Mouse (Mus musculus) heart, adult 2 months (tissue): ENCODE measurements around the gene Atxn3. TPM values are rescaled to one million over a fixed set of nuclear protein-coding genes. Genes with fewer than 3 reads are reported as not detected.

Source experiments
- DNase-seq, 2 experiments: peaks; one replicate each; pipeline ENCODE4 v3.0.0; 2021
- H3K27ac ChIP-seq: fragments of 200-600 bp; 2 replicates; pipeline ENCODE4 v1.8.1; 2022
- H3K27me3 ChIP-seq: fragments of 200-500 bp; 2 replicates; pipeline ENCODE4 v1.6.1; 2012; ENCODE audit warnings: mild to moderate bottlenecking, low read length, inconsistent platforms, mixed read lengths; ENCODE audit not compliant: control insufficient read depth, insufficient read depth
- H3K36me3 ChIP-seq: fragments of 200-500 bp; 2 replicates; pipeline ENCODE4 v1.6.1; 2012; ENCODE audit warnings: low read length, inconsistent platforms; ENCODE audit not compliant: control insufficient read depth, insufficient read depth
- H3K4me1 ChIP-seq: fragments of 200-500 bp; 2 replicates; pipeline ENCODE4 v1.6.1; 2011; ENCODE audit warnings: low read length; ENCODE audit not compliant: control insufficient read depth, insufficient read depth
- H3K4me3 ChIP-seq: fragments of 200-600 bp; 2 replicates; pipeline ENCODE4 v1.8.1; 2022
- H3K79me2 ChIP-seq: fragments of 200-500 bp; replicated peaks from 2 replicates; pipeline ENCODE4 v1.6.1; 2012; ENCODE audit warnings: mild to moderate bottlenecking, inconsistent platforms, low read length, moderate library complexity, mixed read lengths; ENCODE audit not compliant: control insufficient read depth, insufficient read depth
- H3K9ac ChIP-seq: fragments of 200-500 bp; 2 replicates; pipeline ENCODE4 v1.6.1; 2012; ENCODE audit warnings: low read depth, mild to moderate bottlenecking, control low read depth, inconsistent platforms, low read length, mixed read lengths
- CTCF ChIP-seq: fragments of 200-600 bp; IDR thresholded peaks from 2 replicates; pipeline ENCODE4 v1.8.1; 2022; ENCODE audit warnings: antibody characterized with exemption, mild to moderate bottlenecking, moderate library complexity
- EP300 ChIP-seq: fragments of 200-500 bp; IDR thresholded peaks from 2 replicates; pipeline ENCODE4 v1.6.1; 2011; ENCODE audit warnings: low read depth, low read length, control low read depth; ENCODE audit not compliant: insufficient read depth
- POLR2A ChIP-seq: fragments of 200-500 bp; IDR thresholded peaks from 2 replicates; pipeline ENCODE4 v1.6.1; 2011; ENCODE audit warnings: mild to moderate bottlenecking, low read depth, low read length, control low read depth; ENCODE audit not compliant: insufficient read depth
- WGBS: fragments of 180-500 bp; shearing (Covaris S2); methylation state at CpG from one replicate; pipeline ENCODE4 v1.1.7; 2018; 5-methylcytosine and 5-hydroxymethylcytosine counted together
- intact Hi-C: fragments of 180-260 bp; cut with DNase I; formaldehyde crosslinking; loops from one replicate; pipeline ENCODE4 v1.15.1; 2025
- polyA plus RNA-seq: library from polyadenylated mRNA; depleted of rRNA; stranded (reverse); fragments of >200 nt; gene quantifications from 2 replicates; pipeline ENCODE4 v1.2.3, GENCODE M21; 2012
- total RNA-seq, 2 experiments: library from RNA; stranded (reverse); gene quantifications; 2 replicates each; pipeline ENCODE4 v1.2.3; 2021

Atxn3 gene
- total and polyA plus RNA-seq, 3 experiments, result 2.6 to 10.2 (median 7.2) TPM

DNA sequence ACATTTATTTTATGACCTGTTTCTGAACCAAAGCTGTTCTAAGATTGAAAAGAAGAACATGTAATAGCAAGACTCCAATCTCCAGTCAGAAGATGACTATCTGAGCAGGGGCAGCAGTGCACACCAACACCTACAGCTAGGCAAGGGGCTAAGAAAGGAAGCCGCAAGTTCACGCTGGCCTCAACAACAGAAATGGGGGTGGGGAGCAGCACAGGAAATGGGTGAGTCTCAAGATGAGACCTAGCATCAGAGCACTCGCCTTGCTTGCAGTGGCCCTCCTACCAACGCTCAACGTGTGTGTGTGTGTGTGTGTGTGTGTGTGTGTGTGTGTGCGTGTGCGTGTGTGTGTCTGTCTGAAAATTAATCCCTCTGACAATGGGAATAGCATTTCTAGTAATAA lies 60.9 kb downstream of the Atxn3 start:
- WGBS, result 59% methylated on average over 7 of the region's 7 CpGs
- Histone ChIP-seq H3K27ac (no peak overlapping the region), H3K4me3 (no peak overlapping the region), H3K9ac (no peak overlapping the region), H3K36me3 (0 out of 2 replicates have a peak, but pooled peaks cover 1% of the 10 kb centered on the region), H3K79me2 (no peaks in the 10 kb centered on the region), H3K27me3 (no peaks in the 10 kb centered on the region), H3K4me1 (no peaks in the 10 kb centered on the region)
- DNase-seq, result no peak
- intact Hi-C loops, result no loop called here
- no peak for TF ChIP-seq CTCF
- TF ChIP-seq POLR2A, result no peak
- TF ChIP-seq EP300, result no peak

DNA sequence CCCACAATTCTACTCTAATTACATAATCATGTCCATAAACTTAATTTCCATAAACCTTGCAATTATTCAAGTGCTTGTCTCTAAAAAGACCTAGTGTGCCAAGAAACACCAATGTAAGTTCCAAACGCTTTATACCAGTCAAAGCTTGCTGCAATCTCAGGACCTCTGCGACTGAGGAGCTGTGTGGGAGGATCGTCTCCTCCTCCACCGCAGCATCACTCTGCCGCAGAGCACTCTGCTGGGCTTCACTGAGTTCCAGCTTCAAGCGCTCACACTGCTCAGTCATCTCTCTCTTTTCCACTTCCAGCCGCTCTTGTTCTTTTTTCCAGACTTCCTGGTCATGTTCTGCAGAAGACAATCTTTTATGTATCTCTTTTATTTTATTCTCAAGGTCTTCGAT lies 64.8 kb downstream of the Atxn3 start:
- Histone ChIP-seq H3K9ac (no peak overlapping the region), H3K36me3 (peaks cover 12% of the 10 kb centered on the region), H3K27ac (no peak overlapping the region), H3K4me1 (no peaks in the 10 kb centered on the region; the same call in 1 of the 2 replicates), H3K4me3 (no peak overlapping the region), H3K27me3 (no peaks in the 10 kb centered on the region), H3K79me2 (no peaks in the 10 kb centered on the region)
- DNase-seq, result no peak
- intact Hi-C loops, result no loop called here
- 82% methylated on average over 8 of the region's 8 CpGs for WGBS
- TF ChIP-seq POLR2A (no peak), EP300 (no peak), CTCF (no peak)

DNA sequence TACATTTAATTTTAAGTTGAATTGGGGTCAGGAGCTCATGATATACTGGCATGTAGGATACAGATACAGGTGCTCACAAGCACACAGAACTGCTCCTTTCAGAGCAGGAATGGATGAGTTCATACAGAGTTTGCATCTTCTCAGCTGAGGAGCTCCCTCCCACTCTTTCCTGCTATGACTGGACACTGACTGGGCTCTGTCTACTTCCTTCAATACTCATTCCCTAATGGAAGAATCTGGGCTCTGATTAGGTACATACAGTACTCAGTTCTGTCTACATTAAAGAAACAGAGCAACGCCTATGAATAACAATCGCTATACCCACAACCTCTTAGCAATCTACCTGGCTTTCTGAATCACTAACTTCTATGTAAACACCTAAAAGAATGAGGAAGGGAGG lies 65.2 kb downstream of the Atxn3 start:
- 95% methylated on average over 2 of the region's 2 CpGs for WGBS

DNA sequence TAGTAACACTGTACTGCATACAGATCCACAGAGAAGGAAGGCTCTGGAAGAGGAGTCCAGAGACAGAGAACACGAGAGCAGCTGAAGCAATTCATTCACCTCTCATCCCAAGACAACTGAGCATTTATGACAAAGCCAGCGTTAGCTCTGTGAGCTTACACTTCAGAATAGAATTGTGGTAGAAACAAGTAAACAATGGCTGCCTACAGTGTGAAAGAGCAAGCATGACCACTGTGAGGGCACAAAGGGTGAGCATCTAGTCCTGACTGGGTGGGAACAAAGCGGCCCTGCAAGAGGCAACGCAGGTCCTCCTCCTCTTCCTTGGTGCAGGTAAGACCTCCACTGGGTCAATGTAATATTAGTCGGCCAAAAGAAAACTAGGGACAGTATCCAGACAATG lies 67.0 kb downstream of the Atxn3 start:
- WGBS, result 90% methylated on average over 5 of the region's 5 CpGs
- DNase-seq, result no peak
- intact Hi-C loops, result no loop called here

More for the DNA sequence above, 65.2 kb downstream of the Atxn3 start:
- Histone ChIP-seq H3K4me1 (no peaks in the 10 kb centered on the region; the same call in 1 of the 2 replicates), H3K4me3 (no peak overlapping the region), H3K9ac (no peak overlapping the region), H3K79me2 (no peaks in the 10 kb centered on the region), H3K36me3 (peaks cover 12% of the 10 kb centered on the region), H3K27ac (no peak overlapping the region), H3K27me3 (no peaks in the 10 kb centered on the region)
- intact Hi-C loops, result no loop called here
- DNase-seq, result no peak
- TF ChIP-seq CTCF, result no peak
- TF ChIP-seq EP300, result no peak
- TF ChIP-seq POLR2A, result no peak

DNA sequence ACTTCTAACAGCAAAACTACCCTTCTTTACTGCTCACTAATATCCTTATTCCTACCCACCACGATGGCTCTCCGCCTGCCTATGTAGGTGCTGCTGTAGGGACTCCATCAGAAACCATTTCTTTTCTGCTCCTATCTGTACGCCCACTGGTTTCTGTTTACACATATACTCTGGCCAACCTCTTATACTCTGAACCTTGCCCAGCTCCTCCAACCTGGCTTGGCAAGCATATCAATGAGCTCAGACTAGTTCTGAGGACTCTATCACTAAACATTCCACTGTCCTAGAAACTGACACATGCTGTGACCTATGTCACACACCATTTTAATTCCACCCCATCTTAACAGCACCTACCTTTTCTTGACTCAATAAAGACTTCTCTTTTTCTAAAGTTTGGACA lies 68.7 kb downstream of the Atxn3 start:
- no peaks in the 10 kb centered on the region; the same call in 1 of the 2 replicates for H3K4me1 ChIP-seq
- no peak overlapping the region for H3K9ac ChIP-seq
- 87% methylated on average over 3 of the region's 3 CpGs for WGBS
- no peak for DNase-seq
- H3K27ac ChIP-seq, result no peak overlapping the region
- TF ChIP-seq CTCF (no peak), EP300 (no peak), POLR2A (no peak)
- no peak overlapping the region for H3K4me3 ChIP-seq
- no peaks in the 10 kb centered on the region for H3K27me3 ChIP-seq
- intact Hi-C loops, result no loop called here
- H3K79me2 ChIP-seq, result no peaks in the 10 kb centered on the region
- H3K36me3 ChIP-seq, result peaks cover 16% of the 10 kb centered on the region

More for the DNA sequence above, 67.0 kb downstream of the Atxn3 start:
- H3K36me3 ChIP-seq, result peaks cover 12% of the 10 kb centered on the region
- H3K4me3 ChIP-seq, result no peak overlapping the region
- H3K9ac ChIP-seq, result no peak overlapping the region
- no peaks in the 10 kb centered on the region for H3K27me3 ChIP-seq
- TF ChIP-seq CTCF, result no peak
- no peak for TF ChIP-seq POLR2A
- TF ChIP-seq EP300, result no peak
- H3K79me2 ChIP-seq, result no peaks in the 10 kb centered on the region
- H3K4me1 ChIP-seq, result no peaks in the 10 kb centered on the region; the same call in 1 of the 2 replicates
- no peak overlapping the region for H3K27ac ChIP-seq

DNA sequence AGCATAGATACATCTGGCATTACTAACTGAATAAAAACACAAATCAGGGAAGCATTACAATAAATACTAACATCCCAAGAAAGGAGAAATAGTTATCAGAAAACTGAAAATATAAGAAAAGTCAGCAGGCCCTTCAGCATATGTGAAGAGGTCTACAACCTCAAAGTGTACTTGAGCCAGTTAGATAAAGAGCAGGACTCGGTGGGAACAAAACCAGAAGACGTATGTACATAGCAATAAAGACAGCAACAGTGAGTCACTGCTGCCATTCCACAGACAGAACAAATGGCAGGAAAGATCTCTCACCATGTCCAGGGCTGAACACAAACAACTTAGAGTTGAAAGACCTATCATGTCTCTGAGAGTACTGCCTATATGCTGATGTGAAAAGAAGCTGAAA lies 69.7 kb downstream of the Atxn3 start:
- 80% methylated on average over 2 of the region's 2 CpGs for WGBS
- Histone ChIP-seq H3K4me3 (no peak overlapping the region), H3K79me2 (no peaks in the 10 kb centered on the region), H3K9ac (no peak overlapping the region), H3K36me3 (peaks cover 16% of the 10 kb centered on the region), H3K27ac (no peak overlapping the region), H3K27me3 (no peaks in the 10 kb centered on the region), H3K4me1 (no peaks in the 10 kb centered on the region; the same call in 1 of the 2 replicates)
- no peak for DNase-seq
- intact Hi-C loops, result no loop called here
- no peak for TF ChIP-seq EP300
- no peak for TF ChIP-seq POLR2A
- no peak for TF ChIP-seq CTCF
